Mouse (Mus musculus) A20 (cell line): ENCODE measurements at regions not wholly inside any gene's neighbourhood (a gene's known extent, or its start where the extent isn't known, plus 50 kb on each side); places are given as distances from the start of the nearest gene placed in this dataset.
A peak's percentile ranks its signal among the peaks of the same experiment; 100 is the strongest.

ENCODE experiments used
- DNase-seq: peaks from one replicate; pipeline ENCODE4 v3.0.0-alpha.2; 2011; ENCODE audit warnings: low read depth, low spot score

- no peak for DNase-seq
Observed at GRCm38 (mm10) chr6:66236368-66236767, 284.0 kb downstream of the 4930544G11Rik start.

DNA sequence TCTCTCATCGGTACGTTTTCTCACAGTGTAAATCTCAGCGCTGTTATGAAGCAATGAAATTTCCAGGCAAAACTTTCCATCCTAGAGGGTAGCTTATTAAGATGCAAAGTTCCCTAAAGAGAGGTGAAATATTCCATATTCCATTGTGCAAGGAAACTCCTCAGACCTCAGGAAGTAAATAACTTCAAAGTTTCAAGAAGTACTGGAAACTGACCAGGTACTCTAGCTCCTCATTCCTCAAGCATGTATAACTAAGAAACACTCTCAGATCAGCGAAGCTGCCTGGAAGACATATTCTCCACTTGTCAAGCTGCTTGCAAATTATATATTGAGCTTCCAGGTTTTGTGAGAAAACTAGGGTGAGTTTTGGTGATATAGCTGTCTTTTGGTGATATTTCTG, 279.8 kb upstream of the Mad2l1 start:
- DNase-seq, result no peak

GRCm38 (mm10) chr6:66263429-66263828, 271.8 kb upstream of the Mad2l1 start:
- DNase-seq, result no peak

GRCm38 (mm10) chr6:66263918-66264317, 271.3 kb upstream of the Mad2l1 start:
- DNase-seq, result no peak

GRCm38 (mm10) chr6:66268427-66268826, 266.8 kb upstream of the Mad2l1 start:
- DNase-seq, result no peak

DNA sequence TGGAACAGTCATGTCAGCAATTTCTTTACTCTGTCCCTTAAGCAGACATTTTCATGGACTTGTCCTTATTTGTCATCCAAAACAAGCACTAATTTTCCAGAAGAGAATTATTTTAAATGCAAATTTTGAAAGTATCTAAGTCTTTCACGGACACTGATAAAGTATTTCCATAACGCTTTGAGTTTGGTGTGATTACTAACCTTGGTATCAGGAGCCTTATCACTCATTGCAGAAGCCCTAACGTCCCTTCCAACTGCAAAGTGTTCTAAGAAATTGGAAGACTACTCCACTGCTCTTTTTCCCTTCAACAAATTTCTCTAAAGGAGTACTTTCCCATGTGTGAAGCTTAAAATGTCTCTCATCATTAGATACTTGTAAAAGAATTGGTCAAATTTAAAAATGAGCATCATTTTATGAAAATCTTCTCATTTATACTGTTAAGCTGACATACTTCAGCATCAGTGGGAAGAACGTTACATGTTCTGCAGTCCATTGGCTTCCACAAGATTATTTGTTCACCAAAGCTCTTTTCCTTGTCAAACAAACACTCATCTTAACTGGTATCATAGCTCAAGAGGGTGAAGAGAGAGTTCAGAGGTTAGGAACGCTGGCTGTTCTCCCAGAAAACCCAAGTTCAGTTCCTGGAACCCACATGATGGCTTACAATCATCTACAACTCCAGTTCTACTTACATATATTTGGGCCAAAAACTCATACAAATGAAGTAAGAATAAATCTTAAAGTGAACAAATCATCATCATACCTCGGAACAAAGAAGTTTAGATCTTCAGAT, 263.6 kb upstream of the Mad2l1 start:
- DNase-seq, result no peak

DNA sequence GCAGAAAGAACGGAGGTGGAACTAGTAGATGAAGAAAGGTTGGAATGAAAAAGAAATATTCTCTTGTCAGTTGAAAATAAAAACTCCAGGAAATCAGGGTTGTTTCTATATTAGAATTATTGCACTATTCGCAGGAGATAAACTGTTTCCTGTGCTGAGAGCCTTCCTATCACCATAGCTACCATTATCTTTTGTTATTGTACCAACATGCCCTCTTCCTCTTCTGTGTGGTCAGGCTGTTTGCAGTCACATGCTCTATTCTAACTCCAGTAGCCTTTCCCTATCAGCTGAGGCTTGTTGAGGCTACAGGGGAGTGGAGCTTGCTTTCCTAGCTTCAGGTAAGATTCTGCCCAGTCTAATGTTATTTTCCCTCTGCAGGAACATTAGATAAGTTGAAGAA, 263.0 kb upstream of the Mad2l1 start:
- no peak for DNase-seq

GRCm38 (mm10) chr6:66274737-66275136, 260.5 kb upstream of the Mad2l1 start:
- DNase-seq, result peak; percentile 2

DNA sequence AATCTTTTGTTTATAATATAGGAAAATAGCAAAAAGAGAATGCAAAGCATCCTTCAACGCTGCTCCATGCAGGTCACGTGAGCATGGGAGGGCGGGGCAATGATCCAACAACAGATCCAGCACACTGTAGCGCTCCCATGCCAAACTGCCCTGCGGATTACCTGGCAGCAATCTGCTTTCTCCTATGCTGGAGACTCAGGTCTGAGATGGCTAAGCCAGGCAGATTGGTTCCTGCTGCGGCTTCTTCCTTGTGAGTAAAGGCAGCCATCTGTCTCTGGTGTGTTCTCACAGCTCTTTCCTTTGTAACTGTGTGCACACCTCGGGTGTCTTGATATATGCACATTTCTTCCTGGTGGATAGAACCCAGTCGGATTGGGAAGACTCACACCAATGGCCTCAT, 254.5 kb upstream of the Mad2l1 start:
- no peak for DNase-seq

GRCm38 (mm10) chr6:66282566-66283115, 252.5 kb upstream of the Mad2l1 start:
- no peak for DNase-seq

- DNase-seq, result no peak
Observed at GRCm38 (mm10) chr6:66283521-66283920, 251.7 kb upstream of the Mad2l1 start.

DNA sequence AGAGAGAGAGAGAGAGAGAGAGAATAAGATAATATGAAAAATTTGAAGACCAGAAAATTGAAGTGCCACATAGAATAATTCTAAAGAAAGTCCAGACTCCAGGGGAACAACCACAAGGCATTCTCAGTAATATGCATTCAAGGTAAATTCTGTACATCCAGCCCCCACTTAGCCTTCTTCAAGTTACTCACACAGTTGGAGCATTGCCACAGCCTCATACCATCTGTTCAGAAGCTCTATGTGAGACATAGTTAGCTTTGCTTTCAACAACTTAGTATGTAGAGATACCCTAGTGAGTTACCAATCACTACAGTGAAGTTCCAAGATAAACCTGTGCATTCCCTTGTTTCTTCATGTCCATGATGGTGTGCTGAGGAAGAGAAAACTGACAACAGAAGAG, 247.6 kb upstream of the Mad2l1 start:
- no peak for DNase-seq

DNA sequence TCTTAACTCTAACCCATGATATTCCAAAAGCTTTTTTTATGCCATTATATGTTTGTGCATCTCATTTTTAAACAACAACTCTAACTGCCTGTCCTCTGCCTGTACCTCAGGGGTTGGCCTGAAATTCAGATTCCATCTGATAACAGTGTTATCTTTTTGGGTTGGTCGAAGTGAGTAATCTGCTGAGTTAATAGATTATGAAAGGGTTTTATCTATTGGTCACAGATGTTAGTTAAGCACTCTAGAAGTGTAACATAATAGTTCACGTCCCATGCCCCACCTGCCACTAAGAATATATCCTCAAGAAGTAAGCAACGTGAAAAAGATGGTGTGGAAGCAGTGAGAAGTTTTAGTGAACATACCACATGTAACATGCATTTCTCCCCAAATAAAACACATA, 246.0 kb upstream of the Mad2l1 start:
- DNase-seq, result no peak

- DNase-seq, result no peak
Observed at GRCm38 (mm10) chr6:66291576-66291975, 243.6 kb upstream of the Mad2l1 start.

DNA sequence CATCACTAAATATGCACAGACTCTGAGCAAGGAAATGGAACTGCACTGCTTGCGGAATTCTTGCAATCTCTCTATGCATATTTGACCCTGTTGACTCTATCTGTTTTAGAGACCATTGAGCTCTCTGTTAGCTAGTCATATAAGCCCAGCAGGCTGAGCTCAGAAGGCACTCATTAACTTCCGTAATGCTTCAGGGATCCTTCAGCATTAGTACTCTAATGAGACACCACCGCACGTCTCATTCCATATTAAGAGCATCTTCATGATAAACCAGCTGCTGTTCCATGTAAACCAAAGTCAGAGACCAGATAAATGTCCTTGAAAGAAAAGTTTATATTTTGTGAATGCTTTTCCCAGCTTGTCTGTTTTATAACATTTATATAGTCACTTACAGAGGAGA, 237.1 kb upstream of the Mad2l1 start:
- no peak for DNase-seq

DNA sequence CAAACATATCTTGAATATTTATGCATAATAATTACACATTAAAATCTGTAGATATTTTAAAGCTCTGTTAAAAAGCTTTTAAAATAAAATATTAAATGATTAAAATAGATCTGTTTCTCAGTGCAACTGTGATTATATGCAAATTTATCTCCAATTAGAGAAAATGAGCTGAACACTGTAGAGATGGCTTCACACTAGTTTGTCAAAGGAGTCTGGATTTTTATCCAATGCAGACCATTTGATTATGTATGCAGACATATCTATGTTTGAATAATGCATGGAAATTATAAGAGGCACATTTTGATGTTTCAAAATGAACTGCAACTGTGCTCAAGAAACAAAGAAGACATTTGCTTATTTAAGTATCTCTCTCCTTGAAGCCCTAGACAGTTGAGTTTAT, 235.0 kb upstream of the Mad2l1 start:
- DNase-seq, result no peak

GRCm38 (mm10) chr6:66344848-66345247, 190.3 kb upstream of the Mad2l1 start:
- DNase-seq, result no peak

DNA sequence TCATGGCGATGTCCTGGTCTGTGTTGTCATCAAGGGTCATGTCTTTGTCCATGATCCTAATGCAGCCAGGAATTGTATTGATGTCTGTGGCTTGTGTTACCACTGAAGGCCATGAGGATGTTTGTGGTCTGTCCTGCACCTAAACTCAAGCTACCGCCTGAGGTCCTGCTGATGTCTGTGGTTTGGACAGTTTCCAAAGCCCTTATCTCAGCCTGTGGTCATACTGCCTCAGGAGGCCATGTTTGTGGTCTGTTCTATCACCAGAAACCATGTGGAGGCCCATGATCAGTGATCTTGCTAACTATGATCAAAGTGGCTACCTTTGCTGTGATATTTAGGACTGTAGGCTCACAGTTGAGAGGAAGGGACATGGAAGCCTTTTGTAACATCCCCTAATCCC, 187.8 kb upstream of the Mad2l1 start:
- no peak for DNase-seq

DNA sequence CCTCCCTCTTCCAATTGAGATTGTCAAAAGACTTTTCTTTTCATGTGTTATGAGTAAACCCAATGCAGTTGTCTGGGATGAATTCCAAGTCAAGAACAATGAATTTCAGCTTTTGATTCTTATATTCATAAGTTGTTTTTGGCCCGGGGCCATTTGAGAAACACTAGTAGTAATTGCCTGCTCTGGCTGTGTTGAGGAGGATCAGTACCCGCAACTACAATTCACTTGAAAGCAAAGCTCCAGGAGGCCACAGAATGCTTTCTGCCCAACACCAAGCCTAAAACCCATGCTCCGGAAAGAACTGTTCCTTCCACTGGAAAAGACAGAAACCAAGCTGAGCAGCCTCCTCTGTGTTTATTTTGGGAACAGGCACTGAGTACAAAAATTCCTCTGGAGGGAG, 174.1 kb upstream of the Mad2l1 start:
- DNase-seq, result no peak

DNA sequence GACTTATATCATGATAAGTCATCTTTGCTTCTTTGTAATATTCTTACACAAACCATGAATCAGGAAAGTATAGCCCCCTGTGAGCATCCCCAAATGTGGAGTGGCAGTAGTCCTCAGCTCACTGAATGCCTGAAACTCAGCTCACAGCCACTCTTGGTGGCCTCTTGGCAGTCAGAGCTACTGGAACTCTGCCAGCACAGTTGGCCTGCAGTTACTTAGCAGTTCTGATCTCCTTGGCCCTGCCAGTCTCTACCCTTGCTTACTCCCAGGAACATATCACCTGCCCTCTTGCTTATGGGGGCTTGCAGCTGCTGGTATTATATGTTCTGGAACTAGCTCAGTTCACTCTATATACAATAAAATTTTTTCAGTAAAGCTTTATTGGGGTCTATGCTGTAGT, 167.9 kb upstream of the Mad2l1 start:
- DNase-seq, result no peak

- no peak for DNase-seq
Observed at GRCm38 (mm10) chr6:66381279-66381934, 153.8 kb upstream of the Mad2l1 start.

GRCm38 (mm10) chr6:66382347-66383010, 152.7 kb upstream of the Mad2l1 start:
- DNase-seq, result no peak

DNA sequence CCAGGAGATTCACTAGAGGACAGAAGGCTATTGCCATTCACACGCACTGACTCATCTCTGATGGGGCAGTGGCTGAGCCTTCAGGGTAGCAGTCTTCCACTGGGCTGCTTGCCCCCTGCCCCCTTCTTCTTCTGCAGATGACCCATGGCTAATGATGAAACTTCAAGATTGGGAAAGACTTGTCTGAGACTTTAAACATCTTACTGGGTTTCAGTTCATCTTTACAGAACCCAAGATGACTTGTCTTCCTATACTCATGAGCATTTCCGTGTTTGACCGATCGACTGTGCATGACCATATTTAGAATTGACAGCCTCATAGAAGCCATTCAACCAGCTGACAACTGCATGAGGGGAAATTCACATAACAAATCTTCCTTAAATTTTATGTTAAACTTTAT, 140.0 kb upstream of the Mad2l1 start:
- peak; percentile 14 for DNase-seq
